Mouse (Mus musculus) forebrain, embryonic 10.5 days (tissue): Measurements from ENCODE around the gene Mrpl38. TPM values are rescaled to one million over a fixed set of nuclear protein-coding genes. Genes with fewer than 3 reads are reported as not detected.
A peak's percentile ranks its signal among the peaks of the same experiment; 100 is the strongest.
"Not testable (repeated sequence)": the region's sequence is repeated elsewhere in the genome, so short reads cannot be mapped to it uniquely, and the experiment has no call there.

ENCODE experiments used
- DNase-seq: peaks from one replicate; pipeline ENCODE4 v3.0.0-alpha.2; 2017; ENCODE audit warnings: low spot score; ENCODE audit errors: extremely low spot score
- H3K27ac ChIP-seq: fragments of 300-500 bp; sonication (generic); 2 replicates; pipeline ENCODE4 v1.5.1; 2016; ENCODE audit warnings: mild to moderate bottlenecking
- H3K27me3 ChIP-seq: fragments of 300-500 bp; sonication (generic); 2 replicates; pipeline ENCODE4 v1.6.1; 2016; ENCODE audit warnings: mild to moderate bottlenecking; ENCODE audit not compliant: poor library complexity, severe bottlenecking
- H3K36me3 ChIP-seq: fragments of 300-500 bp; sonication (generic); replicated peaks from 2 replicates; pipeline ENCODE4 v1.6.1; 2016; ENCODE audit warnings: mild to moderate bottlenecking, moderate library complexity
- H3K4me1 ChIP-seq: fragments of 300-500 bp; sonication (generic); 2 replicates; pipeline ENCODE4 v1.6.1; 2016
- H3K4me3 ChIP-seq: fragments of 300-500 bp; sonication (generic); 2 replicates; pipeline ENCODE4 v1.5.1; 2016; ENCODE audit warnings: mild to moderate bottlenecking, moderate library complexity
- H3K9me3 ChIP-seq: fragments of 300-500 bp; sonication (generic); 2 replicates; pipeline ENCODE4 v1.6.1; 2016; ENCODE audit warnings: mild to moderate bottlenecking, moderate library complexity
- WGBS: fragments of 180-500 bp; shearing (Covaris S2); methylation state at CpG from one replicate; pipeline ENCODE4 v1.1.7; 2016; 5-methylcytosine and 5-hydroxymethylcytosine counted together
- polyA plus RNA-seq: library from polyadenylated mRNA; unstranded; fragments of >200 nt; fragmentation: Nextera tagmentation; extraction: Ambion mirVana; gene quantifications from 2 replicates; pipeline ENCODE4 v1.2.1, GENCODE M21; 2016

Mrpl38 gene
- polyA plus RNA-seq, 1 experiment from 2014 or later, result 114 TPM

DNA sequence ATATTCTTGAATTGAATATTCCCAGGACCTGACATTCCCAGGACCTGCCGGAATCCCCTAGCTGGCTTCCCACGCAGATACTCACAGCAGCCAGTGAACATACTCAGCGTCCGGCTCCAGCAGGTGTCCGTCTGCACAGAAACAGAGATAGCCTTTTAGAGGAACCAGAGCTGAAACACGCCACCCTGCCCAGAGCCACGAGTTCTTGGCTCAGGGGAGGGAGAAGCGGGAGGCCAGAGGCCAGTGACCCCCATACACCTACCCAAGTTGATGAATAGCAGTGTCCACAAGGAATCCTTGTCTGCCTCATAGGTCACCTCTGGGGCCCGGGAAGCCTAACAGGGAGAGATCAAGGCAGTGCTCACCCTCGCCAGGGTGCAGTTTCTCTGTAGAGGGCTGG is 4.5 kb downstream of the Mrpl38 start:
- H3K27ac ChIP-seq, result no peak overlapping the region
- H3K27me3 ChIP-seq, result peaks cover 19% of the 10 kb centered on the region
- peaks cover 61% of the 10 kb centered on the region for H3K36me3 ChIP-seq
- H3K4me3 ChIP-seq, result no peak overlapping the region
- no peaks in the 10 kb centered on the region for H3K9me3 ChIP-seq
- peaks cover 55% of the 10 kb centered on the region for H3K4me1 ChIP-seq
- DNase-seq, result no peak
- WGBS, result 94% methylated on average over 10 of the region's 10 CpGs

DNA sequence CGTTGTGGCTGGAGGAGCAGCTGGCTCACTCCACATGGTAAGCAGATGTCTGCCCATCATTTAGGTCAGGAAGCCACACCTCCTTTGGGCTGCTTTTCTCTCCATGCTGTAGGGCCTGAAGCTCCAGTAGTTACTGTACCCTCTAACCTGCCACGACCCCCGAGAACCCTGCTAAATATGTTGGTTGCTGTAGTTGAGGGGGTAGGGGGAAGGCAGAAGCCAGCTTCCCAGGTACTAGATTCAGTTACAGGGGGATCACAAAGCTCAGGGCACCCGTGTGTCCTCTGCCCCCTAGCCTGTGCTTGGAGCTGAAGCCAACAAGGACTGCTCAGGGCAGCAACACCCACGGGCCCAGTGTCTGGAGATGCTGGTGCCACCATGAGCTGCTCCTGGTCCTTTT is 5.2 kb downstream of the Mrpl38 start:
- Histone ChIP-seq H3K36me3 (peaks cover 61% of the 10 kb centered on the region), H3K27ac (no peak overlapping the region), H3K4me1 (peaks cover 49% of the 10 kb centered on the region), H3K9me3 (no peaks in the 10 kb centered on the region), H3K27me3 (peaks cover 24% of the 10 kb centered on the region), H3K4me3 (no peak overlapping the region)
- DNase-seq, result no peak
- WGBS, result 73% methylated on average over 5 of the region's 5 CpGs

DNA sequence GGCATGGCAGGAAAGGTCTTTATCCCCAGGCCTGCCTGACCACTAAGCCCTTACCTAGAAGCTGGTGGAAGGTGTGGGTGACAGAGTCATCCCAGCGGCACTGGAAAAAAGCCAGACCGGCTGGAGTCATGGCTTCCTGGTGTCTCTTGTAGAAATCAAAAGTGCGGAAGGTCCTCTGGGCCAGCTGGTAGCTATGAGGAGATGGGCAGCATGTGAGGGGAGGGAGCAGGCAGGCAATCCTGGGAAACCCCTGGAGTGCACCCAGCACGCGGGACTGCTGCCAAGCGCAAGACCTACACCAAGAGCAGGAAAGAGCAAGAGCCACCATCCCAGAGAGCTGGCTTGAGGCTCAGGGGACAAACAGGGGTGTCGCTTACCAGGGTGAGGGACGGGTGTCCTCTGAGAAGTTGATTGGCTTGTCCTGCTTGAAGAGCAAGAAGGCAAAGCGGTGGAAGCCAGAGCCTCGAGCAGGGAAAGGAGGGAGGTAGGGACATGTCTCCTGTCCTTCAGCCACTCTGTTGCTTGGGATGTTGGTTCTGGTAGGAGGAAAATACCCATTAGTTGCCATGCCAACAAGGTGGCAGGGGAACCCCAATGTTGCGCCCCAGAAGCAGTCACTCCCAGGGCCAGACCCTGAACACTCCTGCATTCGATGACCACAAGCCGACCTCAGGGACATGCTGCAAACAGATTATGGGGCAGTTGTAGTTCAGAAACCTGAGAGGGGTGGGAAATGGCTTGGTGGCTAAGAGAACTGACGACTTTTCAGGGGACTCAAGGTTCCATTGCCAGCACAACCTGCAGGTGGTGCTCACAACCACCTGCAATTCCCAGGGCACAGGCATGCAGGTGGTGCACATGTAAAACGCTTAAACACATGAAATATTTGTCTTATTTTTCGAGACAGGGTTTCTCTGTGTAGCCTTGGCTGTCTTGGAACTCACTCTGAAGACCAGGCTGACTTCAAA is 6.0 kb downstream of the Mrpl38 start:
- H3K4me3 ChIP-seq, result no peak overlapping the region
- H3K36me3 ChIP-seq, result peaks cover 61% of the 10 kb centered on the region
- WGBS, result 87% methylated on average over 16 of the region's 16 CpGs
- H3K27me3 ChIP-seq, result peaks cover 29% of the 10 kb centered on the region
- DNase-seq, result no peak
- no peak overlapping the region for H3K27ac ChIP-seq
- H3K9me3 ChIP-seq, result no peaks in the 10 kb centered on the region
- H3K4me1 ChIP-seq, result peaks cover 48% of the 10 kb centered on the region

DNA sequence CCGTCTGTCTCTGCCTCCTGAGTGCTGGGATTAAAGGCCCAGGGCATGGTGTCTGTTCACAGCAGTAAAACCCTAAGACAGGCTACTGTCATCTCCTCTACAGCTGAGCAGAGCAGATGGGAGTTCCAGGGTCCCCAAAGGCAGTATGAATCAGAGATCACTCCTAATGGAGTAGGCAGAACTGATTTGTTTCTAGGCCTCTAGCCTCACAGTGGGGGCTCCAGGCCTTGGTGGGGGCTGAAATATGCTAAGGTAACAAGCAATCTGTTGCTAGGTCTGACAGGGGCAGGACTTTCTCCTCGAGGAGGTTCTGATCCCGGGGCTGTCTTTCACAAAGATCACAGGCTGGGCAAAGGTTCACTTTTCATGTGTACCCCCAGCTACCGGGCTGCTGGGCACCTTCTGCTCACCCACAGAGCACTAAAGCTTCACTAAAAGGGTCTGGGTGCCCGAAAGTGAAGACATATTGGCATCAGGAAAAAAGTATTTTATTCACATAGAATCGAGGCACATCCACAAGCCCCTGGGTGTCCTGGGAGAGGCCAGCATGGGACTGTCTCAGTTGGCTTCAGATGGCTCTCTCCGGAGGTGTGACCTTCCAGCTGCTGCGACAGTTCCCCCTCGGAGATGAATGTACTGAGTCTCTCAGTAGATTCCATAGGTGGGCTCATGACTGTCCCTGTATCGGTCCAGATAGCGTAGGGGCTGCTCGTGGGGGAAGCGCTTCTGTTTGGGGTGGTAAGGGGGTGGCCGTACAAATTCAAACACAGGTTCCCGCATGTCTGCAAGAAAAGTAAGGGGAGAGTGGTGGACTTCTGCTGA is 7.1 kb downstream of the Mrpl38 start:
- Histone ChIP-seq H3K36me3 (peaks cover 53% of the 10 kb centered on the region), H3K4me1 (peaks cover 47% of the 10 kb centered on the region), H3K9me3 (no peaks in the 10 kb centered on the region), H3K27ac (peak overlapping the region; percentile 90), H3K27me3 (peaks cover 29% of the 10 kb centered on the region), H3K4me3 (peak overlapping the region; percentile 66)
- 87% methylated on average over 15 of the region's 15 CpGs for WGBS
- no peak for DNase-seq

DNA sequence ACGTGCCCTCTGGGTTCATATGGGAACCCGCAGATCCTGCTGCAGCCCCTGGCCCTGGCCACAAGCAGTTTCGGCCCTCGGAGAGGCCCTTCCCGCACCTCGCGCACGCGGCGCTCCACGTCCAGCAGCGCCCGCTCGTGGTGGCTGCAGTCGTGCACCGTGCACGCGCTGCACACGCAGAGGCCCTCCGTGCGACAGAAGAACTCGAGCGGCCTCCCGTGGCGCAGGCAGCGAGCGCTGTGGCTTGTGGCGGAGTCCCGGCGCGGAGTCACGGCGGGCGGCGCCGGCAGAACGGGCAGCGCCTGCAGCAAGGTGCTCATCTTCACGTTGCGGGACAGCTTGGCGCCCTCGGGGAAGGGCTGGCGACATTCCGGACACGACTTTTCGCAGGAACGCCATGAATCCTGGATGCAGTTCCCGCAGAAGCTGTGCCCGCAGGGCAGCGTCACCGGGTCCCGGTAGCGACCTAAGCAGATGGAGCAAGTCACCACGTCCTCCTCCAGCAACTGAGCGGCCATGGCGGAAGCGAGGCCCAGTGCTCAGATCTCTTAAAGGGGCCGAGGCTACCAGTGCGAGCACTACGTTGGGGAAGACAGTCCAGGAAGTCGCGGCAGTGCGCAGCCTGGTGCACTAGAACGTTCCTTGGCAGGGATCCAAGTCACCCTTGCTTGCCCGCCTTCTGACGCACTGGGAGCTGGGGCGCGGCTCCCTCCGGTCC is 8.0 kb downstream of the Mrpl38 start, which contains the start of gene Trim65:
Gene Trim65, minus strand, starts transcription at position 641 of the 718 bp plus-strand sequence.
- Histone ChIP-seq H3K27ac (peak within 1 kb of the TSS; percentile 90), H3K27me3 (peaks cover 29% of the 10 kb centered on the region), H3K4me3 (peak within 1 kb of the TSS; percentile 66), H3K4me1 (peaks cover 44% of the 10 kb centered on the region), H3K36me3 (peaks cover 52% of the 10 kb centered on the region), H3K9me3 (no peaks in the 10 kb centered on the region)
- 3% methylated on average over 69 of the region's 69 CpGs for WGBS
- peak; percentile 80 for DNase-seq

DNA sequence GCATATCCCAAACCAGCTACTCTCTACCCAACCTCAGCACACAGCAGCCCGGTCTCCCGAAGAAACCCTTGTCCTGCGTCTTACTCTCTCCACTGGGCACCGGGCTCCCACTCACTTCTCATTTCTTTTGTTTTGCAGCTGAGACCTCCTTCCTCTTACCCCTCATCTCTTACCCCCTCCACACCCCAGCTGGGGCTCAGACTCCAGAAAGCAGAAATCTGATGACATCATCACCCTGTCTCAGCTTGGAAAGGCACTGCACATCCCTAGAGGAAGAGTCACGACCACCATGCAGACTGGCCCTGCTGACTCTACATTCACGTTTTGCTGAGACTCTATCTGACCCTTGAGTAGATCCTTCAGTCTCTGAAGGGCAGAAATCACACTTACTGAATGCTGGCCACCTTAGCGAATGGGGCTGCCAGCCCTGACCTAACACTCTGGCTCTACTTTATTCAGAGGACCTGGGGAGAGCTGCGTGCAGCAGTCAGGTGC is 8.6 kb downstream of the Mrpl38 start:
- WGBS, result 47% methylated on average over 8 of the region's 8 CpGs
- no peak for DNase-seq
- peaks cover 44% of the 10 kb centered on the region for H3K4me1 ChIP-seq
- H3K4me3 ChIP-seq, result peak overlapping the region; percentile 66
- H3K27ac ChIP-seq, result peak overlapping the region; percentile 90
- H3K27me3 ChIP-seq, result peaks cover 29% of the 10 kb centered on the region
- no peaks in the 10 kb centered on the region for H3K9me3 ChIP-seq
- H3K36me3 ChIP-seq, result peaks cover 51% of the 10 kb centered on the region

DNA sequence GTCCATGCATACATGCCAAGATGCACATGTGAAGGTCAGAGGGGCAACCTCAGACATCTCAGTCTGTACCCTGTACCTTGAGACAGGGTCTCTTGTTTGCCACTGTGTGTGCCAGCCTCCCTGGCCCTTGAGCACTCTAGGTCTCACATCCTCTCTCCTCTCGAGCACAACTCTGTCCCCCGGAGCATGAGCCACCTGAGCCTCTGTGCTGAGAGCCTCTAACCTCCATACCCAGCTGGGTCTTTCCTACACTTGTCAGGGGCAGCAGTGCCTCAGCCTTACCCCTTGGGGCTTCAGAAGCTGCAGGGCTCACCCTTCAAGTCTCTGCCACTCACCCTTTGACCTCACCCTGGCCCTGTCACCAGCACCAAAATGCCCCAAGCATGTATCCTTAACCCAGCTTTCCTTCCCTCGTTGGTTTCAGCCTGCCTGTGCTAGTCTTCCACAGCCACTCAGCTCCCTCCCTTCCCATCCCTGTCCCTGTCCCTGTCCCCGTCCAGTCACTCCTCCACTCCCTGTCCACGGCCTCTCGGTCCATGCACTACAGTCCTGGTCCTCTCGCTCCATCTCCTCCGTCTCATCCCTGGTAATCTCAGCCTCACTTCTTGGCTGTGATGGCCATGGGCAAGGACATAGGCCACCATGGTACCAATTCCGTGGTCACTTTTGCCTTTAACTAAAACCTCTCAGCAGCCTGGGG is 9.4 kb downstream of the Mrpl38 start:
- Histone ChIP-seq H3K27ac (no peak overlapping the region; the same call in 1 of the 2 replicates), H3K4me1 (peaks cover 44% of the 10 kb centered on the region), H3K27me3 (peaks cover 29% of the 10 kb centered on the region), H3K9me3 (no peaks in the 10 kb centered on the region), H3K36me3 (peaks cover 43% of the 10 kb centered on the region), H3K4me3 (no peak overlapping the region)
- 78% methylated on average over 9 of the region's 9 CpGs for WGBS
- no peak for DNase-seq

DNA sequence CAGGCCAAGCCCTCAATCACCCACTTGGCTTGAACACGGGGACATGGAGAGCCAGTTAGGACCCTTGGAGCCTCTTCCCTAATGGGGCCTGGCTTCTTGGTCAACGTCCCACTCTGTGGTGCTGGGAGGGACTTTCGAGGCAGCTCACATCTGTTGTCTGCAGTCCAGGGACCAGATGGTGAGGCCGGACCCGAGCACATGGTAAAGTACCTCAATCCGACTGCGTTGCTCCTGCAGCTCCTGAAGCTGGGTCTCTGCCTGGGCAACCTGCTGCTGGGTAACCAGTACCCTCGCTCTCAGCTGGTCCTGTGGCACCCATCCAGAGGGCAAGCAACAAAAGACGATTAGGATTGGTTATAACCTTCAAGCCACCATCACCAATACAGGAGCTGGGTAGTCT is 10.7 kb downstream of the Mrpl38 start:
- WGBS, result 88% methylated on average over 9 of the region's 9 CpGs
- Histone ChIP-seq H3K4me3 (no peak overlapping the region; the same call in 1 of the 2 replicates), H3K27me3 (peaks cover 29% of the 10 kb centered on the region), H3K9me3 (no peaks in the 10 kb centered on the region), H3K36me3 (peaks cover 30% of the 10 kb centered on the region), H3K27ac (peak overlapping the region; percentile 60; the same call in 1 of the 2 replicates), H3K4me1 (peaks cover 49% of the 10 kb centered on the region)
- no peak for DNase-seq

DNA sequence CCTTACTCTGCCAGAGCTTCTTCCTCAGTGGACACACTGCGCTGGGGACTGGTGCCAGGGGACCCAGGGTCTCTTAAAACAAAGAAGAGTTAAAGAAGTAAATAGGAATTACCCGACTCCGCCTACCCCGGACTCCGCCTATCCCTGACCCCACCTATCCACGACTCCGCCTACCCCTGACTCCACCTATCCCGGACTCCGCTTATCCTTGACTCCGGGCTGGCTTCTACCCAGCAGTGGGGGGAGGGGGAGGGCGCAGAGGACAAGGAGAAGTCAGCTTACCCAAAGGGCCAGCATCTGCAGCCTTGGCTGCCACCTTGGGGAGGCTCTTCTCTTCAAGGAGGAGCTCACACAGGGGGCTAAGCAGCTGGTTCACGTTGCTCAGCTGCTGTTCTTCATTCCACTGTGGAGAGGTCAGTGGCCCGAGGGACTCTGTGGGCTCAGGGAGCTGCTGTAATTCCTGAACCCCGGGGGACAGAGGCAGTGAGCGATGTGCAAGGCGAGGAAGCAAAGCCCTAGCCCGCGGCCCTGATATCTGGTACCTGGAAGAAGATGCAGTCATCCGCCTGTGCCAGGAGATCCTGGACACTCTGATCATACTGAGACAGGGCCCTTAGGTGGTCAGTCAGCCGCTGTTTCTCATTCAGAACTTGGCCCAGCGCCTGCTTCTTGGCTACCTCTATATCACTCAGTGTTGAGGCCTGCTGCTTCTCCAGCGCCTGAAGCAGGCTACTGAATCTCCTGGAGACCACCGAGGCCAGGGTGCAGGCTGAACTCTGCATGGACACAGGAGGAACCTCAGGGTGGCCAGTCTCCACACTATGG is 11.3 kb downstream of the Mrpl38 start, which contains the start of gene Trim47:
Gene Trim47, minus strand, starts transcription at position 55 of the 825 bp plus-strand sequence.
- no peaks in the 10 kb centered on the region for H3K9me3 ChIP-seq
- DNase-seq, result peak; percentile 71
- peak within 1 kb of the TSS; percentile 18 for H3K4me3 ChIP-seq
- H3K36me3 ChIP-seq, result peaks cover 25% of the 10 kb centered on the region
- H3K27ac ChIP-seq, result peak within 1 kb of the TSS; percentile 60
- H3K27me3 ChIP-seq, result peaks cover 29% of the 10 kb centered on the region
- peaks cover 49% of the 10 kb centered on the region for H3K4me1 ChIP-seq
- 23% methylated on average over 23 of the region's 23 CpGs for WGBS

DNA sequence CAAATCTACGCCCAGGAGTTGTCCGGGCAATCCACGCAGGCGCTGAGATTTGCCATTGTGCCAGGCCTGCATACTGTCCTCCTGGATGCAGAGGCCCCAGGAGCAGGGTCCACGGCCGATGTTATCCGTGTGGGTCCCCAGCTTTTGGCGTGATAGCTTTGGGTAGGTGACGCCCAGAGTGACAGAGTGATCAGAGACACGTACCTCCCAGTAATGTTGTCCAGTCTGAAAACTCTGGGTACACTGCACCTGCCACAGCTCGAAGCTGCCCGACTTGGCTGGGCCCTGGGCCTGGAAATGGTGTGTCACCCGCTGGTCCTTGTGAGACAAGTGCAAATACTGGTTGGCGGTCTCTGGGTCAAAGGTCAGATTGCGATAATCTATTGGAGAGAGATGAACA is 12.4 kb downstream of the Mrpl38 start:
- Histone ChIP-seq H3K27me3 (peaks cover 20% of the 10 kb centered on the region), H3K4me3 (no peak overlapping the region), H3K4me1 (peaks cover 43% of the 10 kb centered on the region), H3K36me3 (peaks cover 17% of the 10 kb centered on the region), H3K27ac (no peak overlapping the region), H3K9me3 (no peaks in the 10 kb centered on the region)
- WGBS, result 96% methylated on average over 15 of the region's 15 CpGs
- DNase-seq, result no peak

DNA sequence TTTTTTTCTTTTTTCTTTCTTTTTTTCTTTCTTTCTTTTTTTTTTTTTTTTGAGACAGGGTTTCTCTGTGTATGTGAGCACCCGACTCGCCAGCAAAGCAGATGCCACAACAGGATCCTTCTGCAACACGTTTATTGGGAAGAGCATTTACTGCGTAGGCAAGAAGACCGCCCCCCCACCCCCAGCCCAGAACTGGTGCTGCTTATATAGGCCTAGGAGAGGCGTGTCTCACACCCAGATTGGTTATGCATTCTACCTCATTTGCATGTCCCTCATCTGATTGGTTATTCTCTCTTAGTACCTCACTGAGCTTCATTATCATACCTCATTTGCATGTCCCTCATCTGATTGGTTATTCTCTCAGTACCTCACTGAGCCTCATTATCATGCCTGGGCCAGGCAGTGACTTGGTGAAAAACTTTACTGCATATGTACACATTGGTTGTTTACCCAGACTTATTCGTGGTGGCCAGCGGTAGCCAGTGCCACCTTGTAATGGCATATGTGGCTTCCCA is 16.9 kb downstream of the Mrpl38 start:
- H3K36me3 ChIP-seq, result peaks cover 17% of the 10 kb centered on the region
- not testable (repeated sequence) for H3K4me3 ChIP-seq, H3K9me3 ChIP-seq, H3K27ac ChIP-seq, H3K27me3 ChIP-seq, DNase-seq
- peaks cover 21% of the 10 kb centered on the region for H3K4me1 ChIP-seq
- WGBS, result 97% methylated on average over 8 of the region's 8 CpGs
